Mouse (Mus musculus) hindbrain, embryonic 10.5 days (tissue): ENCODE data around the gene Stxbp6. TPM values are rescaled to one million over a fixed set of nuclear protein-coding genes. Genes with fewer than 3 reads are reported as not detected.
A peak's percentile ranks its signal among the peaks of the same experiment; 100 is the strongest.
"Not testable (repeated sequence)": the region's sequence is repeated elsewhere in the genome, so short reads cannot be mapped to it uniquely, and the experiment has no call there.

Experiments used
- DNase-seq: peaks from one replicate; pipeline ENCODE4 v3.0.0-alpha.2; 2017; ENCODE audit warnings: low spot score
- H3K27ac ChIP-seq: fragments of 300-500 bp; sonication (generic); 2 replicates; pipeline ENCODE4 v1.5.1; 2016; ENCODE audit warnings: mild to moderate bottlenecking, moderate library complexity
- H3K27me3 ChIP-seq: fragments of 300-500 bp; sonication (generic); 2 replicates; pipeline ENCODE4 v1.6.1; 2016; ENCODE audit warnings: mild to moderate bottlenecking; ENCODE audit not compliant: poor library complexity, insufficient read depth, severe bottlenecking
- H3K36me3 ChIP-seq: fragments of 300-500 bp; sonication (generic); 2 replicates; pipeline ENCODE4 v1.6.1; 2016; ENCODE audit warnings: mild to moderate bottlenecking, moderate library complexity
- H3K4me1 ChIP-seq: fragments of 300-500 bp; sonication (generic); replicated peaks from 2 replicates; pipeline ENCODE4 v1.6.1; 2016; ENCODE audit warnings: mild to moderate bottlenecking
- H3K4me3 ChIP-seq: fragments of 300-500 bp; sonication (generic); 2 replicates; pipeline ENCODE4 v1.5.1; 2016; ENCODE audit warnings: mild to moderate bottlenecking, moderate library complexity
- H3K9me3 ChIP-seq: fragments of 300-500 bp; sonication (generic); 2 replicates; pipeline ENCODE4 v1.6.1; 2016; ENCODE audit warnings: mild to moderate bottlenecking, moderate library complexity
- WGBS: fragments of 180-500 bp; shearing (Covaris S2); methylation state at CpG from one replicate; pipeline ENCODE4 v1.1.7; 2016; 5-methylcytosine and 5-hydroxymethylcytosine counted together
- polyA plus RNA-seq: library from polyadenylated mRNA; unstranded; fragments of >200 nt; fragmentation: Nextera tagmentation; extraction: Ambion mirVana; gene quantifications from 2 replicates; pipeline ENCODE4 v1.2.1, GENCODE M21; 2016

Gene Stxbp6
- 12.4 and 14.9 TPM in 2 replicates for polyA plus RNA-seq

DNA sequence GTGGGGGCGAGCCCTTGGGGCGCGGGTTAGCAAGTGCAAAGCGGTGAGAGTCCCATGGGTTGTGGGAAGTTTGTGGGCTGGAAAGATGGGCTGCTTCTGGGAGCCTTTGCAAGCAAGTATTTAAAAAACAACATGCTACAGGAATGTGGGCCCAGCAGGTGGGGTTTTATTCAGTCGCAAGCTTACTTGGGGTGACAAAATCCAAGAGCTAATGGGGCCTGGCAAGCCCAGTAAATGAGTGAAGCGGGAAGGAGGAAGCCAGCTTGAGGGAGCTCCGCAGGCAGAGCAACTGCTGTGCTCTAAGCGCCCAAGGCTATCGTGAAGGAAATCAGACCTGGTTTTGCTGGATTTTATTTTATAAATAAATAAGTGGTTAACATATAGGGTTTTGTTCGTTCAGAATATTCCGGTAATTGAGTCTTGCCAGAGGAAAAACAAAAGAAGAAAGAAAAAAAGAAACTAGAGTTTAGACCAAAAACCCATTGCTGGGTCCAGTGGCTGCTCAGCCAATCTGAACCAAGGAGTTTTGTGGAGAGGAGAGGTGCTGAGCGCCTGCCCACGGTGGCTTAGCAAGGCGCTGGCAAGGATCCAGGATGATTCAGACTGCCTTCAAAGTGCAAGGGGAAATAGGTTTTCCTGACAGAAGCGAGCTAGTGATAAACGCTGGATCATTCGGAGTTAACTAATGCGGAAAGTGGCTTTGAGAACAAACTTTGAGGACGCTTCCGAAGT, at the start of gene Stxbp6:
Gene Stxbp6, minus strand, starts transcription at position 99 of the 732 bp plus-strand sequence.
- Histone ChIP-seq H3K27ac (peak within 1 kb of the TSS; percentile 94), H3K27me3 (peaks cover 8% of the 10 kb centered on the region; the same call in 1 of the 2 replicates), H3K36me3 (no peaks in the 10 kb centered on the region), H3K4me3 (peak within 1 kb of the TSS; percentile 86), H3K4me1 (peaks cover 30% of the 10 kb centered on the region), H3K9me3 (no peaks in the 10 kb centered on the region)
- peak; percentile 37 for DNase-seq
- 2% methylated on average over 20 of the region's 20 CpGs for WGBS

DNA sequence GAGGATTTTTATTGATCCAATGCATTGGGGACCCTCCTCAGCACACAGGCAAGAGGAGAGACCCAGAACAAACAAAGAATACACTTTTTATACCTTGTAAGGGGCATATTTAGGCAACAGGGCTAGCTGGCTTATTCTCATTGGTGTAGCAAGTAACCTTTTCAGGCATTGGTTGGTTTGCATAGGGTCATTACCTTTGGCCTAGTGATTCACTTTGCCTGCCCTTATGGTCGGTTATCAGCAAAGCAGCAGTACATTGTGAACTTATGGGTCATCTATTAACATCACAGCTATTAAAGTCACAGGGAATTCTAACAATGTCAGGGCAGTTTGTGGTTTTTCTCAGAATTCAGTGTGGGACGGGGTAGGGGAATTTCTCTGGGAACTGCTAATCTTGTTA, 28.4 kb upstream of the Stxbp6 start:
- H3K4me3 ChIP-seq, DNase-seq, H3K9me3 ChIP-seq, H3K27ac ChIP-seq, H3K4me1 ChIP-seq, H3K27me3 ChIP-seq, H3K36me3 ChIP-seq: not testable (repeated sequence)
- 83% methylated on average over 2 of the region's 2 CpGs for WGBS

DNA sequence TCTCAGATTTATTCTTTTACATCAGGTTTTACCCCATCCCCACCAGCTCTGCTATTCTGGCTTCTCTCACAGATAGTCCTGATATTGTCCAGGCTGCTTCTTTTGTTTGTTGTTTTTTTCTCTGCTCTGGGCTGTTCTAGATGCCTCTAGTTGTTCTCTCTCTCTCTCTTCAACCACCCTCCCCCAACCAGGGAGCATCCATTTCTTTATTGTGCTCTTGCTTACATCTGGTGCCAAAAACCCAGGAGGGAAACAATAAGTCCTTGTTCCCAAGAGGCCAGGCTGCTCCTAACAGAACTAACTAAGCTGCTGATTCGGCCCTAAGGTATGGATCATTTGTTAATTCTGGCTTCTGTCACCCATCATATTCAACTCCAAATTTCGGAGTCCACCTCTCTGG, 19.2 kb upstream of the Stxbp6 start:
- H3K4me3 ChIP-seq, result no peak overlapping the region
- H3K9me3 ChIP-seq, result no peaks in the 10 kb centered on the region
- no peaks in the 10 kb centered on the region for H3K36me3 ChIP-seq
- H3K27ac ChIP-seq, result no peak overlapping the region
- H3K27me3 ChIP-seq, result no peaks in the 10 kb centered on the region
- no peaks in the 10 kb centered on the region for H3K4me1 ChIP-seq
- WGBS, result 72% methylated on average over 2 of the region's 2 CpGs
- no peak for DNase-seq

DNA sequence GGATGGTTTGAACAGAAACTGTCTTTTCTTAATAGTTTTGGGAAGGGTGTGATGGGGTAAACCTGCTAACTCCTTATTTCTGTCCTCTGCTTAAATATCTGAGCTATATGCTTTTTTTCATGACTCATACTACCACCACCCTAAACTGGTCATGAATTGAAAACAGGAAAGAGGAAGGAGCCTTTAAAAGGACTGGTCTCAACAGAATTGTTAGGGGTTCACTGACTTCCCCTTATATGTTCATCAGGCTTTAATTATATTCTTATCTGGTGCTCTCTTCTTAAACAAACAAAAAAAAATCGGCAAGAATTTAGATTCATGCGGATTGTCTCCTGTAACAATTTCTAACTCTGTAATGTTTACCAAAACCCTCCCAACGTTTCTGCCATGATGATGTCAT, 17.9 kb upstream of the Stxbp6 start:
- DNase-seq, result no peak
- Histone ChIP-seq H3K4me3 (no peak overlapping the region), H3K27ac (no peak overlapping the region), H3K27me3 (no peaks in the 10 kb centered on the region), H3K36me3 (no peaks in the 10 kb centered on the region), H3K9me3 (no peaks in the 10 kb centered on the region), H3K4me1 (no peaks in the 10 kb centered on the region)
- WGBS, result 82% methylated on average over 3 of the region's 3 CpGs

DNA sequence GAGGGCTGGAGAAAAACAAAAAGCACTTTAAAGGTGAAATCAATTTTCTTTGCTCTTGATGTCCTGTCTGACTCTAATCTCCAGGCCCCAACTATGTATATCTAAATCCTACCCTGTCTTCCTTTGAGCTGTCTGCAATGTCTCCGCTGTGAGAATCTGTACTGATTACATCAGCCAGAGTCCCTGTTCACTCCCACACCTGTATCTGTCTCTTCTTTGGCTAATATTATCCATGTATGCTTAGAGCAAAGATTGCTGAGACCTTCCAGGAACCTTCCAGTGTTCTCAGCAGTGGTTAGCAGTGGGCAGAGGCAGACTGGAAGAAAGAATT, 8.6 kb upstream of the Stxbp6 start:
- no peak for DNase-seq
- Histone ChIP-seq H3K4me3 (no peak overlapping the region), H3K4me1 (no peaks in the 10 kb centered on the region), H3K36me3 (no peaks in the 10 kb centered on the region), H3K27me3 (no peaks in the 10 kb centered on the region), H3K9me3 (no peaks in the 10 kb centered on the region), H3K27ac (no peak overlapping the region)
- 84% methylated on average over 1 of the region's 1 CpGs for WGBS

DNA sequence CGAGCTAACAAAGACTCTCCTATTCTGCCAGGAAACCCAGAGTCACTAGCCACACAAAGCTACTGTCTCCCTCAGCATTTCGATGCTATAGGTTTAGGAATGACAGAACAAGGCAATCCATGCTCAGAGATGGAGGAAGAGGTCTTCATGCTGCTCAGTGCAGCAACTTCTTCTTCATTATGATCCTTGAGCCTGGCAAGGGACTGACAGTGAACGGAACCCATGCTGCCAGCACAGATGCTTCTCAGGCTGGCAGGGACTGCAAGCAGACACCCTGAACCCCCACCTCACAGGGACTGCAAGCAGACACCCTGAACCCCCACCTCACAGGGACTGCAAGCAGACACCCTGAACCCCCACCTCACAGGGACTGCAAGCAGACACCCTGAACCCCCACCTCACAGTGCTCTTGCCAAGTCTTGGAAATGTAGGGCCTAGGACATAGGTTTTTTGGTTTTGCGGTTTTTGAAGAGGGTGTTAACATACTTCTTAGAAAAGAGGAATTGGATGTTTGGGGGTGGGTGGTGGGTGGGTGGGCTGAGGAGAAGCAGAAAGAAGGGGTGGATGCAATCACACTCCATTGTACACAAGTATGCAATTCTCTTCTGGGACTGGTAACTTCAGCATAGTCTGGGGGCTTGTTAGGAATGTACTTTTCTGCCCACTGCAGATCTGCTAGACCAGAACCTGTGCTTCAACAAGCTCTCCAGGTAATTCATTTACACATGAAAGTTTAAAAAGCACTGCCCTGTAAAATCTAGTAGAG, 8.1 kb upstream of the Stxbp6 start:
- Histone ChIP-seq H3K4me1 (no peaks in the 10 kb centered on the region), H3K27ac (no peak overlapping the region), H3K4me3 (no peak overlapping the region), H3K36me3 (no peaks in the 10 kb centered on the region), H3K27me3 (no peaks in the 10 kb centered on the region), H3K9me3 (no peaks in the 10 kb centered on the region)
- 83% methylated on average over 4 of the region's 4 CpGs for WGBS
- no peak for DNase-seq

DNA sequence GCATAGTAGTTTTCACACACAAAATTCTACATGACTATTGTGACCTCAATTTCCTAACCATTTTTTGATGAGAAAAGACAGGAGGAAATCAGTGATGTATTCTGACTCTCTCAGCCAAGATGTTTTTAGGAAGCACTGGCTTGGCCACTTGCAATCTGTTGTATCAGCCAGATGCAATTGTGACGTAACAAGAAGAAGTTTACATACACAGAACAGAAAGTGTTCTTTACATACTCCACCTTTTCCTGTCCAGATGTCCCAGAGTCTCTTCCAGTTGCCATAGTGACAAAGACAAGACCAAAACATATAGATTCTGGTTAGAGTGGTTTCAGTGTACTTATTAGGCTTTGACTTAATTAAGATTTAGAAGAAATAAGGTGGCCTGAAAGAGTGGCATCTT, 7.1 kb upstream of the Stxbp6 start:
- H3K27ac ChIP-seq, result no peak overlapping the region

DNA sequence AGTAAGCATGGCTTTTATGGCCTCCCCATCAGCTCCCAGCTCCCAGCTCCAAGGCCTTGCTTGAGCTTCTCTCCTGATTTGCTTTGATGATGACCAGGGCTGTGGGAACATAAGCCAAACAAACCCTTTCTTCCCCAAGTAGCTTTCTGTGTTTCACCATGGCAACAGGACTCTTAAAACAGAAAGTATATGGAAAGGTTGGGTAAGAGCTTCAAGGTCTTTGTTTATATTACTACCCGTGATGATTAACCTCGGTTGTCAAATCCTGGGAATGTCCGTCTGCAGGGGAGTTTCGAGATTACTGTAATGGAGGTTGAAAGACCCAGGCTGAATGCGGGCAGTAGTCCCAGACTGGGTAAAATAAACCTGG, 6.2 kb upstream of the Stxbp6 start:
- Histone ChIP-seq H3K27ac (no peak overlapping the region), H3K27me3 (peaks cover 2% of the 10 kb centered on the region; the same call in 1 of the 2 replicates), H3K4me1 (no peaks in the 10 kb centered on the region), H3K9me3 (no peaks in the 10 kb centered on the region), H3K36me3 (no peaks in the 10 kb centered on the region), H3K4me3 (no peak overlapping the region)
- 82% methylated on average over 5 of the region's 5 CpGs for WGBS
- no peak for DNase-seq

More for the DNA sequence above, 7.1 kb upstream of the Stxbp6 start:
- DNase-seq, result no peak
- H3K36me3 ChIP-seq, result no peaks in the 10 kb centered on the region
- H3K4me1 ChIP-seq, result no peaks in the 10 kb centered on the region
- H3K9me3 ChIP-seq, result no peaks in the 10 kb centered on the region
- 77% methylated on average over 1 of the region's 1 CpGs for WGBS
- H3K4me3 ChIP-seq, result no peak overlapping the region
- no peaks in the 10 kb centered on the region for H3K27me3 ChIP-seq

DNA sequence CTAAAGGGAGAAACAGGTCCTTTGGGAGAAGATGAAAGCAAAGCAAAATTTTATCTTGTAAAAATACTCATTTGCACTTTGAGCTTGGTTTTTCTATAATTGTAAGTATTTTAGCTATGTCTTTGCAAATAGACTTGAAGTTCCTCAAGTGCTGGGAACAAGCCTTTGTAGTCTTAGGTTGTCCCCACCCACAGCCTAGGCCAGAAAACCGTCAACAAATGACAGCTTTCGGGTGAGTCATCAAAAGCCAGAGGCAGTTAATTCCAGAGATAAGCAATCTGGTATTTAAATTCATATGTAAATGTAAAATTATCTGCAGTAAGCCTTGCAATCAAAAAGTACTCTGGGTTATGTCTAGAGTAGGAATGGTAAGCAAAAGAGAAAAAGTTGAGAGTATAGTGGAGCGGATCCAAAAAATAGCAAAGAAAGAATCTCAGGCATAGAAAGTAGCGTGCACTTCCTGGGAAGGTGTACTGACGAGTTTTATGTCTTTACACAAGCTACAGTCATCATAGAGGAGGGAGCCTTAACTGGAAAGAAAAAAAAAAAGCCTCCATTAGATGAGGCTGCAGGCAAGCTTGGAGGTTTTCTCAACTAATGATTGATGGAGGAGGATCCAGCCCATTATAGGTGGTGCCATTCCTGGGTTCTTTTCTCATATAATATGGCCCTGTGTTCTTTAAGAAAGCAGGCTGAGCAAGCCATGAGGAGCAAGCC, 5.7 kb upstream of the Stxbp6 start:
- Histone ChIP-seq H3K27ac (no peak overlapping the region), H3K4me1 (peaks cover 4% of the 10 kb centered on the region; the same call in 1 of the 2 replicates), H3K27me3 (peaks cover 8% of the 10 kb centered on the region; the same call in 1 of the 2 replicates), H3K9me3 (no peaks in the 10 kb centered on the region), H3K4me3 (no peak overlapping the region), H3K36me3 (no peaks in the 10 kb centered on the region)
- no peak for DNase-seq
- 85% methylated on average over 5 of the region's 5 CpGs for WGBS

DNA sequence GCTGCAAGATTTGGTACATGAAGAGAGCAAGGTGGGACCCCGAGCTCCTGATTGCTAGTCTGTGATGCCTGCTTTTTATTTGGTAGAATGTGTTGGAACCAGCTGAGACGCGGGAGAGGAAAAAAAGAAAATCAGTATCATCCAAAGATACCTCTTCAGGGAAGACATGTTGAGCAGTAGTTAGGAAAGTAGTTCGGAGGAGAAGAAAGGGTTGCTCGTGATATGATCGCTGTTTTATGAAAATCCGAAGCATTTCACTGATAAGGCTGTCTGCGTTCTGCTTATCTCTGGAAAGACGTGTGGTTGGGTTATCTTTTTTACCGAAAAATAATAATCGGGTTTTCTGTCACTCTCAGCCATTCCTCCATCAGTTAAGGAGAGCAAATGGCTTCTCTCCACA, 1.1 kb upstream of the Stxbp6 start:
- Histone ChIP-seq H3K4me1 (peaks cover 26% of the 10 kb centered on the region), H3K4me3 (0 out of 2 replicates have a peak overlapping the region, but pooled peaks have one; percentile 86), H3K27ac (no peak overlapping the region), H3K27me3 (peaks cover 8% of the 10 kb centered on the region; the same call in 1 of the 2 replicates), H3K36me3 (no peaks in the 10 kb centered on the region), H3K9me3 (no peaks in the 10 kb centered on the region)
- no peak for DNase-seq
- WGBS, result 75% methylated on average over 11 of the region's 11 CpGs

DNA sequence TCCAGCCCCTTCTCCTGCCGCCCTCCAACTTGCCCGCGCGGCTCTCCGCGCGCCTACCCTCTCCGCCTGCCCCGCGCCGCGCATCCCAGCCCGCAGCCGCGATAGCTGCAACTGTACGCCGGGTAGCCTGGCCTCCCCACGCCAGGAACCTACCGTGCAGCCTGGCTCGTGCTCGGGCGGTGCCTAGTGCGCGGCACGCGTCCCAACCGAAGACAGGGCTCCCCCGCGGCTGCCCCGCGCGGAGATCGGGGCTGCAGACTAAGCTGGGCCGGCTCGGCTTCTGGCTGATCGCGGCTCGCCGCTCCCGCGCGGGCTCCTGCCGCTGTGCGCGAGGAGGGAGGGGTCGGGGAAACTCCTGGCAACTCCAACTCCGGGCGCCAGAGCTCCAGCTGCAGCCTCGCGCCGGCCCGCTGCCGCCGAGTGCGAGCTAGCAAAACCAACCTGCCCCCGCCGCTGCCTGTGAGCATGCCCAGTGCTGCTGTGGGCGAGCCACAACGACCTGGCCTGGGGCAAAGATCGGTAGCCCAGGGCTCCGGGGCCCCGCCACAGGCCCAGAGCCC, 387 bp downstream of the Stxbp6 start:
- no peaks in the 10 kb centered on the region for H3K9me3 ChIP-seq
- peaks cover 30% of the 10 kb centered on the region for H3K4me1 ChIP-seq
- H3K36me3 ChIP-seq, result no peaks in the 10 kb centered on the region
- WGBS, result 0% methylated on average over 62 of the region's 62 CpGs
- H3K27me3 ChIP-seq, result peaks cover 8% of the 10 kb centered on the region; the same call in 1 of the 2 replicates
- peak overlapping the region; percentile 94 for H3K27ac ChIP-seq
- peak; percentile 86 for DNase-seq
- peak overlapping the region; percentile 86 for H3K4me3 ChIP-seq

DNA sequence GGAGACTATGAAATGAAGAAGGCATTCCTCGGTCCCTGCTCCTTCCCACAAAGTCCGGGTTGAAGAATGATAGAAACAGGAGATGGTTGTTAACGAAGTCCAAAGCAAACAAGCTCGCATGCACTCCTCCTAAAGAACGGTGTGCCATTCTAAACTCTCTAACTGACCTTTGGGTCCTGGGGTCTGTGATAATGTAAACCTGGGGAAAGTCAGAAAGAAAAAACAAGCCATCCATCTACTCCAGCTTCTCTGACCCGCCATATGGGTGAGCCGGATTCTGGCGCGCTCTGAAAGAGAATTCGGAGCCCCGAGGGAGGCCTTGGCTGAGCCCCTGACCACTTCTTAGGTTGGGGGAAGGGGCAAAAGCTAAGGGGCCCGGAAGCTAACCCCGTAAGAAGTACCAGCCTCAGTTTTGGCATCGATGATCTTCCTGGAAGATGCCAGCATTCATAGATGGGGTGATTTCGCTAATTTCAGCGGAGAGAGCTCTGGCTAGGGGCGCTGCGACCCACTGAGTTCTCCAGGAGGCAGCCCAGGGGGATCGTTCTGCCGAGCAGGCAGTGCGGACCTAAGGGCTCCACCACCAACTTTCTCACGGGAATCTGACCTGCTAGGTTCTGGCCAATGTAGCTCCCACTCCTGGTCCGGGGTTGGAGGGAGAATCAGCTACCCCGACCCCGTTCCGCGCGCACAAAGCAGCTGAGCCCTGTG, 1.0 kb downstream of the Stxbp6 start:
- DNase-seq, result no peak
- Histone ChIP-seq H3K36me3 (no peaks in the 10 kb centered on the region), H3K27me3 (peaks cover 8% of the 10 kb centered on the region; the same call in 1 of the 2 replicates), H3K4me3 (peak overlapping the region; percentile 86), H3K4me1 (peaks cover 30% of the 10 kb centered on the region), H3K9me3 (no peaks in the 10 kb centered on the region), H3K27ac (peak overlapping the region; percentile 94)
- under 1% methylated on average over 28 of the region's 28 CpGs for WGBS
